Mouse (Mus musculus): ENCODE measurements around the gene Tspan31.
"Not testable (repeated sequence)": the region's sequence is repeated elsewhere in the genome, so short reads cannot be mapped to it uniquely, and the experiment has no call there.

The Tspan31 gene

DNA sequence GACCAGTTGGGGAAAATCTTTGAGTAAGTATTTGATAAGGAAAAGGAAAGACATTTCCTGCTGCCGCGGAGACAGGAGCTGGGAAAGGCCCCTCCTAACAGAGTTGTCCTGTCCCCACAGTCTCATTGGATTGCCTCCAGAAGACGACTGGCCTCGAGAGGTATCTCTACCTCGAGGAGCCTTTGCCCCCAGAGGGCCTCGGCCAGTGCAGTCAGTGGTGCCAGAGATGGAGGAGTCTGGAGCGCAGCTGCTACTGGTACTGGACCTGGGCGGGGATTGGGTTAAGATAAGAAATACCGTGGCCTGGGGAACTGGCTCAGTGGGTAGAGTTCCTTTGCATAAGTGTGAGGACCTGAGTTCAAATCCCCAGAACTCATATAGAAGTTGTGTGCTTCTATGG lies 4.1 kb downstream of the Tspan31 start:
- DNase-seq (ENCODE audit: low spot score in 2 of 2): no peak

GRCm38 (mm10) chr10:127063913-127064870 lies 5.9 kb downstream of the Tspan31 start:
- no peak for DNase-seq (ENCODE audit: low spot score in 2 of 2)

DNA sequence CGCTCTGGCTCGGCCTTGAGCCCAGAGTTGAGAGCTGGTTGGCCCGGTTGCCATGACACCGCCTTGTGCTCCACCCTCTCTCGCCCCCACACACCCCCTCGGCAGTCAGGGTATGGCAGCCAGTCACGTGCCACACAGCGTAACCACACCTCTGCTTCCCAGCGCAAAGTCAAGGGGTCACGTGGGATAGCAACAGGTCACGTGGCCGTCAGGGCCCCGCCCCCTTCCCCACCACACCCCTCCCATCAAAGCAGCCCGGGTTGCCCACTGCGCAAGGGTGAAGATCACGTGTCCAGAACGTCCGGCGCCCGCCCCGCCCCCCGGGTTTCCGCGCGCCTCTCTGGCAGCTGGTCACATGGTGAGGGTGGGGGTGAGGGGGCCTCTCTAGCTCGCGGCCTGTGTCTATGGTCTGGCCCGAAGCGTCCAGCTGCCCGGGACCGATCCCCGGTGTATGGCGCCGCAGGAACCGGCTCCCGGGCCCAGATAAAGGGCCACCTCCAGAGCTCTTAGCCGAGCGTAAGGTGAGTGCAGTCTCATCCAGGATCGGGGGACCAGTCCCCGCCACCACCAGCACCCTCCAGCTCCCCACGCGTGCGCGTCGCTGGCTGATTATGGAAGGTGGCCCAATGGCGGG lies 6.7 kb downstream of the Tspan31 start, which contains the start of gene Cdk4:
Gene Cdk4 (plus strand): TSS at position 296 of the 634 bp plus-strand sequence.
- DNase-seq (ENCODE audit: low spot score in 2 of 2): peak; percentile 94 to 96

- no peak for DNase-seq (ENCODE audit: low spot score in 2 of 2)
These were observed 7.6 kb downstream of the Tspan31 start for GRCm38 (mm10) chr10:127062503-127062902.

DNA sequence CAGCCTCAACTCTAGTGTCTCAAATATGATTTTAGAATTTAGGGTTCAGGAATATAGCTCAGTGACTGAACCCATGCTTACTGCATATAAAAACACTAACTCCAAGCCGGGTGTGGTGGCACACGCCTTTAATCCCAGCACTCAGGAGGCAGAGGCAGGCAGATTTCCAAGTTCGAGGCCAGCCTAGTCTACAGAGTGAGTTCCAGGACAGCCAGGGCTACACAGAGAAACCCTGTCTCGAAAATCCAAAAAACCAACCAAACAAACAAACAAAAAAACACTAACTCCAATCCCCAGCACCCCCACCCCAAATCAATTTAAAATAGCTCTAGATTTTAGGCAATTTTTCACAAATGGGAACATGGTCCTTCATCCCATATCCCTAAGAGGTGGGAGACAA lies 8.0 kb downstream of the Tspan31 start:
- DNase-seq (ENCODE audit: low spot score in 2 of 2): not testable (repeated sequence)

- DNase-seq (ENCODE audit: low spot score in 2 of 2): no peak
These were observed 8.6 kb downstream of the Tspan31 start for GRCm38 (mm10) chr10:127061513-127061912.

DNA sequence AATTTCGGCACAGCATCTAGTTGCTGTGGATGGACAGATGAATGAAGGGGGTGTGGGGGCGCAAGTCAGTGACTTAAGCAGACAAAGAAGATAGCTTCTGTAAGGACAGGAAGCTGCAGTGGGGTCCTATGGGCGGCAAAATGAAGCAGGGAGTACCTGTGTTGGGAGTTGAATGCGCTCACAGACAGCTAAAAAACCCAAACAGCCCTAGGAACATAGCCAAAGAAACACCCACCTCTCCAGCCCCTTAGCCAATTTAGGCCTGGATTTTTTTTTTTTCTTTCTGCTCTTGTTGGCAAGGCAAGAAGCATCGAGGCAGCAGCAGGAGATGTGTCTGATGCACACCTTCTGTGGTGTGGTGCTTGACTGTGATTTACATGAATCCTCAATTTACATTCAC lies 9.0 kb downstream of the Tspan31 start:
- DNase-seq (ENCODE audit: low spot score in 2 of 2): no peak

DNA sequence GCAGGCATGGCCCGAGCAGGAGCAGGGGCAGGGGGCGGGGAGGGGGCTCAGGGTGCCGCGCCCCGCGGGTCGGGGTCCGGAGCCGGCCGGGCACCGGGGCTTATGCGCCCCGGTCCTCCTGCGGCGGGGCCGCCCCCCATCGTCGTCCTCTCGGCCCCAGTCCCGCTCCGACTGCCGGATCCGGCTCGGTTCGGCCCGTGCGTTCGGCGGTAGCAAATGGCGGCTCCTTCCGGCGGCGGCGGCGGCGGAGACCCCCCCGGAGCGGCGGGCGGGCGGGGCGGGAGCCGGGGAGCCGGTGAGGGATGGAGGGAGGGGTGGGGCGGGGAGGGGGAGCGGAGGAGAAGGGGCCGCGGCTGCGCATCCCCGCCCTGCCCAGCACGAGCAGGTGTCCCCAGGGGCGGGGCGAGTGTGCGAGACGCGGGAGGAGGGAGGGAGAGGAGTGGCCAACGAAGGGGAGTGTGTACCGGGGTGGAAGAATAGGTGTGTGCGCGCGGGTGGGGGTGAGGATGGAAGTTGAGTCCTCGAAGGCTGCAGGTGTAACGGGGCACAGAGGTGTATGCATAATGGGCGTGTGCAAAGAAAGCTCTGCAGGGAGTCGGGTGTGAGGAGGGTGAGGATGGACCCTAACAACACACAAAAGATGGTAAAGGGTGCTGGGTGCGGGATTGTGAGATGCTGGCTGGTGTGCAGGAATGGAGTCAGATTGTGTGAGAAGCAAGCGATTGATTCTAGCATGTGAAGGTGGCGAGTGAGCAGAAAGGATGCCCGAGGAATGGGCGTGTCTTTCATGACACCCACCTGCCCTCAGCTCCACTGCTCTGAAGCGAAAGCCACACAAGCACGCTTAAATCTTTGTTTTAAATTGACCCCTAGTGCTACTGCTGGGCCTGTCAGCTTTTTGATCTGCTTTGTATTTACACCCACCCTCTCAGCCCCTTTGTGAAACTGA lies 9.8 kb downstream of the Tspan31 start, which contains the start of gene March9:
Gene March9 (minus strand): TSS at position 217 of the 949 bp plus-strand sequence.
- DNase-seq (ENCODE audit: low spot score in 2 of 2): peak in 1 of 2 experiments; percentile 46

DNA sequence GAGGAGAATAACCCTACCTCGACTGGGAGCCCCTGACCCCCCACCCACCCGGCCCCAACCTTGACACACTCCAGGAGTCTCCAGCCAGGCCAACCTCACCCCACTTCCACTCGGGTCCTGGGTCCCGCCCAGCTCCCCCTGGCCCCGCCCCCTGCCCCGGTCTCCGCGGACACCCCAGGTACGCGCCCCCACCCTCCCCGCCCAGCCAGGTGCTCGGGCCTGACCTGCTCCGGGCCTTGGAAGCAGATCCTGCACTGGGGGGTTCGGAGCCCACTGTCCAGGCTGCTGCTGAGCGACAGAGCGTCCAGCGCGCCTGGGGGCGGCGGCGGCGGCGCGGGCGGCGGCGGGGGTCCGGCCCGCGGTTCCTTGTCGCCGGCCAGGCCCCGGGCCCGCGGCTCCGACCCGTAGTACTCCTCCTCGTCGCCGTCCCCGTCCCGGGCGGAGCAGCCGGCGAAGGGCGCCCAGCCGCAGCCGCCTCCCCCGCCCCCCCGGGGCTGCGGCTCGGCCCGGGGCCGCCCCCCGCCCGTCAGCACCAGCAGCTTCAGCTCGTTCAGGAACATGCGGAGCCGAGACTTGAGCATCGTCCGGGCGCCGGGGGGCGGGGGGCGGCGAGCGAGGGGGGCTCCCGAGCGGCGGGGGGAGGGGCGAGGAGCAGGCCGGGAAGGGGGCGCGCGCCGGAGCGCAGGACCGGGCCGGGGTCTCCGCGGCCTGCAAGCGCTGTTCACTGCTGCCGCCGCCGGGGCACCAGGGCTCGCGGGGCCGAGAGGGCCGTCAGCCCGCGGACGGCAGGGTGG lies 10.7 kb downstream of the Tspan31 start:
- DNase-seq (ENCODE audit: low spot score in 2 of 2): no peak

DNA sequence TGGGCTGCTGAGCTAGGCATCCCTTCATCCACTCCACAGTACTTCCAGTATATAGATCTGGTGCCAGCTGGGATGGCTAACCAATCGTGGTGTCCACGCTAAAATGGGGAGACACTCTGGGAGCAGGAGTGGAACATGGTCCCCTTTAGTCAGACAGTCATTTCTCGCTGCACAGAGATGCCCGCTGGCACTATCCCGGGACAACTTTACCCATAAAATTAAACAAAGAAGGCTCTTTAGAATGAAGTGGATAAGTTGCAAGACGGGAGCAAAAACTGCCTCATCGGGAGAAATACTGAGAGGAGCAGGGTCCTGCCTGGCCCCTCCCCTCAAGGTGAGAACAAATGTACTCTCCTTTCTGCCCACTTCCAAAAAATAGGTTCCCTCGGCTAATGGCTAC lies 11.4 kb downstream of the Tspan31 start:
- no peak for DNase-seq (ENCODE audit: low spot score in 2 of 2)

DNA sequence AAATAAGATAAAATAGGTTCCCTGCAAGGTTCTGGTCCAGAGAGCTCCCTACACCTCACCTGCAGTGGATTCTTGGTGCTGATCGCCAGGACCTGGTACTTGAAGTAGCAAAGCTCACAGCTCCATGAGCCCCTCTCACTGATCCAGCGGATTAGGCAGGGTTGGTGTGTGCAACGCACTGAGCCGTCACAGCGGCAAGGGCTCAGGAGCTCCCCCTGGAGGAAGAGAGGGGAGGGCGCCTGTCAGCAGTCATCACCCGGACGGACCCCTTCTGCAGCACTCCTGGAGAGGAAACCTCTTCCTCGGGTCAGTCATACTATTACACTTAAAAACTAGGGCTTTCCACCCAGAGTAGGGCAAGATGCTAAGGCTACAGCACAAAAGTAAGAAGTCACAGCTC lies 11.9 kb downstream of the Tspan31 start:
- peak; percentile 77 to 92 for DNase-seq (ENCODE audit: low spot score in 2 of 2)

GRCm38 (mm10) chr10:127056490-127056889 lies 13.6 kb downstream of the Tspan31 start:
- DNase-seq (ENCODE audit: low spot score in 2 of 2): no peak

- no peak for DNase-seq (ENCODE audit: low spot score in 2 of 2)
These were observed 14.7 kb downstream of the Tspan31 start for GRCm38 (mm10) chr10:127055406-127055805.

DNA sequence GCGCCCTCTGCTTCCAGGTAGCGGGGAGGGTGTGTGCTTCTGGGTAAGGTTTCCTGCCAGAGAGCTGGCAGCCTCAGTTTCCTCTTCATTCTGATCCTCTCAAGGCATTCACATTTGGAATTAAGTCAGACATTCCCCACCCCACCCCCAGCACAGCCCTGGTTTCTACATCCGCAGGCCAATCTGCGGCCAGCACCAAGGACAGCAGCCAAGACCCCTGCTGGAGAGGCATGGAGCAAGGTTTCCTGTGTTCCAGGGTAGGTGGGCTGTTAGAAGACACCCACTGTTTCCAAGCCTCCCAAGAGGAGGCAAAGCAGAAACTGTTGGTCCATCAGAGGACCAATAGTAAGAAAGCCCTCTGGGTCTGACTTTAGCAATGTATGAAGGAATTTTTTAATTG lies 15.4 kb downstream of the Tspan31 start:
- DNase-seq (ENCODE audit: low spot score in 2 of 2): no peak

DNA sequence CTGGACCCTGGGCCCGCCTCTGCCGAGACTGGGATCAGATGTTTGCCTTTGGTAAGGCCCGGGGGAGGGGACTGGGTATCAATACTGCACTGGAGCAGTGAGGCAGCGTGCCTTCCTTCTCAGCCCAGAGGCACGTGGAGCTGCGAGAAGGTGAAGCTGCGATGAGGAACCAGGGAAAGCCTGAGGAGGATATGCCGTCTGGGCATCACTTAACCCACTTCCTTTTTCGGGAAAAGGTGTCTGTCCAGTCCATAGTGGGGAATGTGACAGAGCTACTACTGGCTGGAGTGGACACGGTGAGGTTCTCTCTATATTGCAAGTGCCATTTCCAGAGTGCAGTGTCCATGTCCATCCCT lies 20.0 kb downstream of the Tspan31 start:
- DNase-seq (ENCODE audit: low spot score in 2 of 2): no peak

GRCm38 (mm10) chr10:127049395-127050118 lies 20.5 kb downstream of the Tspan31 start:
- no peak for DNase-seq (ENCODE audit: low spot score in 2 of 2)

GRCm38 (mm10) chr10:127048608-127049394 lies 21.3 kb downstream of the Tspan31 start:
- DNase-seq (ENCODE audit: low spot score in 2 of 2): no peak

DNA sequence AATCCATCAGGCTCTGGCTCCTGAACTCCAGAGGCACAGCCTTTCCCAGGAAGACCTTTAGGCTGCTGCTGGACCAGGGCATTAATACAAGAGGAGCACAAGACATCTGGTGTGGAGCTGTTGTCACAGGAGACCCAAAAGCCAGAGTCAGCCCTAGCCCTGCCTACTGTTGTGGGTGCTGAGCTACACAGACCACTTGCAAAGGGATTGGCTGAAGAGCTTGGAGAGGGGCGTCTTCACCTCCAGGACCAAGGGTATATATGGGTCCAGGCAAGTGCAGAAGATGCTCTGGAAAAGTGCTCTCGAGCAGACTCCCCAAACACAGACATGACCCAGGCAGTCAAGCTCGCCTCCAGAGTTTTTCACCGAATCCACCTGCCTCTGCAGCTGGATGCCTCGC lies 22.1 kb downstream of the Tspan31 start, which contains the start of gene Cyp27b1:
Gene Cyp27b1 (plus strand): TSS at position 297 of the 400 bp plus-strand sequence.
- DNase-seq (ENCODE audit: low spot score in 2 of 2): no peak

DNA sequence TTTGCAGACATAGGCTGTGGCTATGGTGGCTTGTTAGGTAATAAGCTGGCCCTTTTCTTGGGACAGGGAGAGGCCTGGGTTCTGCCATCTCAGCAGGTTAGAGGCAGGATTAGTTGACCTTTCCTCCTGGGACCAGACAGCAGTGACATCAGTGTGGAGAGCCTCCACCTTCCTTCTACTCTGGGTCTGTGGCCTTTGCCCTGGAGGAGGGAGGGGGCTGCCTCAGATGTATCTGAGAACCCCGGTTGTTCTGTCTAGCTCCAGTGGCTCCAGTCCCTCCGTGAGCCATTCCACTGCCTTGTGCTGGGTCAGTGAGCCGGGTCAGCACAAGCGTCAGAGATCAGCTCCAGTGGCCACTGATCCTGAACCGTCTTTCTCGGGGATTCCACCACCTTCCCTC lies 26.9 kb downstream of the Tspan31 start:
- DNase-seq (ENCODE audit: low spot score in 2 of 2): no peak
